Mouse (Mus musculus): ENCODE measurements around the gene Depdc7. TPM values are rescaled to one million over a fixed set of nuclear protein-coding genes. Genes with fewer than 3 reads are reported as not detected.

Gene Depdc7
- total RNA-seq (2023; ENCODE audit: inconsistent age), result 0.51 TPM in 1 of 4 replicates, not detected in the others

GRCm38 (mm10) chr2:104742741-104743064 is at the start of gene Depdc7:
TSS of gene Depdc7 (minus strand) at chr2:104742878.

GRCm38 (mm10) chr2:104716279-104716678 is 26.4 kb downstream of the Depdc7 start, which contains the start of gene Pin1rt1:
TSS of gene Pin1rt1 (minus strand) at chr2:104716379.

DNA sequence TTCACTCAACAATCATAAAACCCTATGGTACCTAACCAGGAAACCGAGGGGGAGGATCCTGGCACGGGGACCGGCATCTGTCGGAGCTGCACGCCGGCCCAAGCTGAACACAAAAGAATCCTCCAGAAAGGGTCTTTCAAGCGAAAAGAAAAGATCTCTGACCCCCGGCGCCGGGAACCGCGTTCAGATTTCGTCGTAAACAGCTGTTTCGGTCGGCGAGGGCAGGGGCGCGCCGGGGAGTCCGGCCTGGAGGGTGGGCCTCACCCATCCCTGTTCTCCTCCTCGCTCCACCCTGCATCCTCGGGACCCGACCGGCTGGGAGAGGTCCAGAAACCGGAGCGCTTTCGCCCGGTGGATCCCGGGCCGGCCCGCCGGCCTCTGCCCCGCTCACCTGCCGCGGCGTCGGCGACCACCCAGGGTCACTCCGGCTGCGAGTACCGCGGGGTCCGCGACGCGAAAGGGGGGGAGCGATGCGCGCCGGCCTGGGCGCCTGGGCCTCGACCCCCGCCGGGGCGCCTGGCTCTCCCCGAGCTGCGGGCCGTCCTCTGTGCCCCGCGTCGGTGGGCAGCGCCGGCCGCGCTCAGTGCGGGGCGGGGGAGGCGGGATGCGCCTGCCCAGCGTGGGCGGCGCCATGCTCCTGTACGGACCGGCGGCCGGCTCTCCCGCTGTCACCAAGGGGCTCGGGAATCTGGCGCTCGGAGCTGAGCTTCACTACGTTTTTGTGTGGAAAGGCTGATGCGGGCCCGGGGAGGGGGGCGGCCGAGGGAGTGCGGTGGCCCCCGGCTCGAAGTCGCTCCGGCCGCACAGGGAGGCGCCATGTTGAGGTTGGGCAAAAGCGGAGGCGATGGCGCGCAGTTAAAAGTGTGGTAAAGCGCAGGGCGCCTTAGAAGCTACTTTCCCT is 30.8 kb downstream of the Depdc7 start, which contains the start of gene Tcp11l1:
Gene Tcp11l1, minus strand, starts transcription at position 585 of the 901 bp plus-strand sequence.

Other genes starting within 250 kb of the Depdc7 start
- 50.9 to 61.5 TPM (median 54.9 TPM) in 4 replicates for gene Hipk3, start 248.4 kb downstream of the Depdc7 start, total RNA-seq (2023; ENCODE audit: inconsistent age)
- gene Cstf3, start 152.4 kb downstream of the Depdc7 start, total RNA-seq (2023; ENCODE audit: inconsistent age), result 57.7 to 63.5 TPM (median 58.7 TPM) in 4 replicates
- 1.2 to 2.9 TPM (median 2.0 TPM) in 4 replicates for gene Tcp11l1, start 30.7 kb downstream of the Depdc7 start, total RNA-seq (2023; ENCODE audit: inconsistent age)
- not detected in 4 replicates for gene Pin1rt1, start 26.5 kb downstream of the Depdc7 start, total RNA-seq (2023; ENCODE audit: inconsistent age)
- gene Qser1, start 73.9 kb upstream of the Depdc7 start, total RNA-seq (2023; ENCODE audit: inconsistent age), result 10.6 to 12.5 TPM (median 12.5 TPM) in 4 replicates
- gene Prrg4, start 107.0 kb upstream of the Depdc7 start, total RNA-seq (2023; ENCODE audit: inconsistent age), result 7.1 to 12.8 TPM (median 8.3 TPM) in 4 replicates
- gene Ccdc73, start 124.9 kb upstream of the Depdc7 start, total RNA-seq (2023; ENCODE audit: inconsistent age), result 3.7 to 4.5 TPM in 2 of 4 replicates, not detected in the others